Mouse (Mus musculus) hindbrain, embryonic 14.5 days (tissue): ENCODE results near the gene Mrpl38. TPM values are rescaled to one million over a fixed set of nuclear protein-coding genes. Genes with fewer than 3 reads are reported as not detected.

Experiments used
- ATAC-seq: fragments of 200-750 bp; cut with Nextera tagmentation; 2 replicates; pipeline ENCODE4 v1.8.0; 2017; ENCODE audit warnings: moderate number of reproducible peaks, mild to moderate bottlenecking, moderate TSS enrichment, moderate library complexity; ENCODE audit not compliant: low FRiP score
- DNase-seq: peaks from one replicate; pipeline ENCODE4 v3.0.0-alpha.2; 2015; ENCODE audit warnings: low spot score
- H3K27ac ChIP-seq: fragments of 300-500 bp; sonication (generic); 2 replicates; pipeline ENCODE4 v1.5.1; 2014; ENCODE audit warnings: mild to moderate bottlenecking, moderate library complexity
- H3K27me3 ChIP-seq: fragments of 300-500 bp; sonication (generic); 2 replicates; pipeline ENCODE4 v1.6.1; 2014; ENCODE audit warnings: mild to moderate bottlenecking, low read length, mixed read lengths; ENCODE audit not compliant: control insufficient read depth, insufficient read depth
- H3K36me3 ChIP-seq: fragments of 300-500 bp; sonication (generic); replicated peaks from 2 replicates; pipeline ENCODE4 v1.6.1; 2014; ENCODE audit not compliant: control insufficient read depth, insufficient read depth
- H3K4me1 ChIP-seq: fragments of 300-500 bp; sonication (generic); replicated peaks from 2 replicates; pipeline ENCODE4 v1.6.1; 2014; ENCODE audit warnings: antibody characterized with exemption, low read length, mixed read lengths; ENCODE audit not compliant: control insufficient read depth, insufficient read depth
- H3K4me2 ChIP-seq: fragments of 300-500 bp; sonication (generic); replicated peaks from 2 replicates; pipeline ENCODE4 v1.6.1; 2014; ENCODE audit warnings: mild to moderate bottlenecking, moderate library complexity
- H3K4me3 ChIP-seq: fragments of 300-500 bp; sonication (generic); replicated peaks from 2 replicates; pipeline ENCODE4 v1.5.1; 2014; ENCODE audit warnings: mild to moderate bottlenecking, low read length
- H3K9ac ChIP-seq: fragments of 300-500 bp; sonication (generic); 2 replicates; pipeline ENCODE4 v1.6.1; 2014
- H3K9me3 ChIP-seq: fragments of 300-500 bp; sonication (generic); 2 replicates; pipeline ENCODE4 v1.6.1; 2016; ENCODE audit warnings: low read length; ENCODE audit not compliant: control insufficient read depth
- WGBS: fragments of 180-500 bp; shearing (Covaris S2); extraction: QIAGEN DNeasy Blood & Tissue Kit; methylation state at CpG from one replicate; pipeline ENCODE4 v1.1.7; 2014; 5-methylcytosine and 5-hydroxymethylcytosine counted together
- polyA plus RNA-seq: library from polyadenylated mRNA; unstranded; fragments of >200 nt; fragmentation: Nextera tagmentation; extraction: Ambion mirVana; gene quantifications from 2 replicates; pipeline ENCODE4 v1.2.1, GENCODE M21; 2014

Gene Mrpl38
- polyA plus RNA-seq, 1 experiment from 2014 or later: 79.4 TPM

GRCm38 (mm10) chr11:116108464-116109137, 30.1 kb downstream of the Mrpl38 start:
- Histone ChIP-seq H3K4me1 (peaks cover 38% of the 10 kb centered on the region), H3K4me2 (peak overlapping the region; percentile 52), H3K27me3 (peaks cover 69% of the 10 kb centered on the region), H3K9ac (no peak overlapping the region), H3K36me3 (no peaks in the 10 kb centered on the region), H3K4me3 (peak overlapping the region; percentile 34), H3K27ac (no peak overlapping the region), H3K9me3 (no peaks in the 10 kb centered on the region)
- no peak for ATAC-seq
- WGBS: 4% methylated on average over 23 of the region's 23 CpGs
- peak; percentile 27 for DNase-seq

- ATAC-seq (no peak), DNase-seq (no peak)
- 11% methylated on average over 19 of the region's 19 CpGs for WGBS
- Histone ChIP-seq H3K36me3 (no peaks in the 10 kb centered on the region), H3K4me2 (no peak overlapping the region; the same call in 1 of the 2 replicates), H3K4me1 (peaks cover 39% of the 10 kb centered on the region), H3K27ac (no peak overlapping the region), H3K27me3 (peaks cover 69% of the 10 kb centered on the region), H3K9me3 (no peaks in the 10 kb centered on the region), H3K4me3 (peak overlapping the region; percentile 34; the same call in 1 of the 2 replicates), H3K9ac (no peak overlapping the region)
Measured at GRCm38 (mm10) chr11:116107777-116108285, 30.8 kb downstream of the Mrpl38 start.

- DNase-seq: no peak
- H3K36me3 ChIP-seq: no peaks in the 10 kb centered on the region
- H3K4me1 ChIP-seq: peaks cover 39% of the 10 kb centered on the region
- no peak overlapping the region for H3K4me2 ChIP-seq
- H3K27ac ChIP-seq: no peak overlapping the region
- no peak overlapping the region for H3K4me3 ChIP-seq
- no peaks in the 10 kb centered on the region for H3K9me3 ChIP-seq
- 17% methylated on average over 13 of the region's 14 CpGs for WGBS
- H3K27me3 ChIP-seq: peaks cover 67% of the 10 kb centered on the region
- no peak overlapping the region for H3K9ac ChIP-seq
- no peak for ATAC-seq
Measured at GRCm38 (mm10) chr11:116106963-116107776, 31.5 kb downstream of the Mrpl38 start.

- no peaks in the 10 kb centered on the region for H3K9me3 ChIP-seq
- no peak for DNase-seq
- no peaks in the 10 kb centered on the region for H3K36me3 ChIP-seq
- H3K27me3 ChIP-seq: peaks cover 60% of the 10 kb centered on the region
- no peak overlapping the region for H3K27ac ChIP-seq
- ATAC-seq: no peak
- no peak overlapping the region for H3K4me3 ChIP-seq
- H3K9ac ChIP-seq: no peak overlapping the region
- peaks cover 39% of the 10 kb centered on the region for H3K4me1 ChIP-seq
- 24% methylated on average over 32 of the region's 32 CpGs for WGBS
- 0 out of 2 replicates have a peak overlapping the region, but pooled peaks have one; percentile 7 for H3K4me2 ChIP-seq
Measured at GRCm38 (mm10) chr11:116106154-116106962, 32.3 kb downstream of the Mrpl38 start.

GRCm38 (mm10) chr11:116105065-116105464, 33.6 kb downstream of the Mrpl38 start:
- Histone ChIP-seq H3K27me3 (peaks cover 47% of the 10 kb centered on the region), H3K4me1 (peaks cover 37% of the 10 kb centered on the region), H3K4me3 (no peak overlapping the region), H3K27ac (no peak overlapping the region), H3K4me2 (no peak overlapping the region), H3K9me3 (no peaks in the 10 kb centered on the region), H3K9ac (no peak overlapping the region), H3K36me3 (no peaks in the 10 kb centered on the region)
- 94% methylated on average over 2 of the region's 2 CpGs for WGBS
- ATAC-seq (no peak), DNase-seq (no peak)

GRCm38 (mm10) chr11:116104006-116104646, 34.5 kb downstream of the Mrpl38 start:
- Histone ChIP-seq H3K4me3 (no peak overlapping the region), H3K36me3 (no peaks in the 10 kb centered on the region), H3K27me3 (peaks cover 38% of the 10 kb centered on the region), H3K4me1 (peaks cover 30% of the 10 kb centered on the region), H3K9me3 (no peaks in the 10 kb centered on the region), H3K9ac (peak overlapping the region; percentile 16; the same call in 1 of the 2 replicates), H3K27ac (no peak overlapping the region), H3K4me2 (no peak overlapping the region)
- 37% methylated on average over 14 of the region's 14 CpGs for WGBS
- ATAC-seq (no peak), DNase-seq (peak; percentile 24)

- no peak for DNase-seq
- no peak for ATAC-seq
- Histone ChIP-seq H3K9me3 (no peaks in the 10 kb centered on the region), H3K4me2 (no peak overlapping the region), H3K27ac (0 out of 2 replicates have a peak overlapping the region, but pooled peaks have one; percentile 3), H3K27me3 (peaks cover 32% of the 10 kb centered on the region), H3K4me3 (no peak overlapping the region), H3K36me3 (no peaks in the 10 kb centered on the region), H3K9ac (no peak overlapping the region), H3K4me1 (peaks cover 27% of the 10 kb centered on the region)
- WGBS: 81% methylated on average over 12 of the region's 12 CpGs
Measured at GRCm38 (mm10) chr11:116103572-116103971, 35.1 kb downstream of the Mrpl38 start.

GRCm38 (mm10) chr11:116102472-116102871, 36.2 kb downstream of the Mrpl38 start:
- no peak overlapping the region for H3K9ac ChIP-seq
- no peaks in the 10 kb centered on the region for H3K36me3 ChIP-seq
- H3K9me3 ChIP-seq: no peaks in the 10 kb centered on the region
- H3K4me2 ChIP-seq: no peak overlapping the region
- peaks cover 24% of the 10 kb centered on the region for H3K4me1 ChIP-seq
- ATAC-seq (no peak), DNase-seq (no peak)
- peak overlapping the region; percentile 76 for H3K27ac ChIP-seq
- whole genome bisulfite sequencing: 45% methylated on average over 3 of the region's 4 CpGs
- peaks cover 21% of the 10 kb centered on the region for H3K27me3 ChIP-seq
- H3K4me3 ChIP-seq: no peak overlapping the region
